Mouse (Mus musculus): ENCODE data around the gene Cnst. TPM values are rescaled to one million over a fixed set of nuclear protein-coding genes. Genes with fewer than 3 reads are reported as not detected.
A peak's percentile ranks its signal among the peaks of the same experiment; 100 is the strongest.

Cnst gene
- polyA plus RNA-seq, 1 experiment from 2014 or later = 33.4 TPM

GRCm38 (mm10) chr1:179668013-179668805 lies 122.0 kb downstream of the Cnst start, which contains the start of gene Sccpdh:
Sccpdh (plus strand) TSS chr1:179668210.
- Histone ChIP-seq H3K36me3 (peaks cover 18% of the 10 kb centered on the region), H3K4me1 (peaks cover 19% of the 10 kb centered on the region), H3K27me3 (no peaks in the 10 kb centered on the region), H3K9me3 (replicated peaks) (no peaks in the 10 kb centered on the region), H3K9ac (peak within 1 kb of the TSS; percentile 83), H3K4me2 (replicated peaks) (peak within 1 kb of the TSS; percentile 63), H3K4me3 (peak within 1 kb of the TSS; percentile 73), H3K27ac (peak within 1 kb of the TSS; percentile 85)
- peak; percentile 97 for ATAC-seq (ENCODE audit: low FRiP score)
- under 1% methylated on average over 75 of the region's 84 CpGs for WGBS

DNA sequence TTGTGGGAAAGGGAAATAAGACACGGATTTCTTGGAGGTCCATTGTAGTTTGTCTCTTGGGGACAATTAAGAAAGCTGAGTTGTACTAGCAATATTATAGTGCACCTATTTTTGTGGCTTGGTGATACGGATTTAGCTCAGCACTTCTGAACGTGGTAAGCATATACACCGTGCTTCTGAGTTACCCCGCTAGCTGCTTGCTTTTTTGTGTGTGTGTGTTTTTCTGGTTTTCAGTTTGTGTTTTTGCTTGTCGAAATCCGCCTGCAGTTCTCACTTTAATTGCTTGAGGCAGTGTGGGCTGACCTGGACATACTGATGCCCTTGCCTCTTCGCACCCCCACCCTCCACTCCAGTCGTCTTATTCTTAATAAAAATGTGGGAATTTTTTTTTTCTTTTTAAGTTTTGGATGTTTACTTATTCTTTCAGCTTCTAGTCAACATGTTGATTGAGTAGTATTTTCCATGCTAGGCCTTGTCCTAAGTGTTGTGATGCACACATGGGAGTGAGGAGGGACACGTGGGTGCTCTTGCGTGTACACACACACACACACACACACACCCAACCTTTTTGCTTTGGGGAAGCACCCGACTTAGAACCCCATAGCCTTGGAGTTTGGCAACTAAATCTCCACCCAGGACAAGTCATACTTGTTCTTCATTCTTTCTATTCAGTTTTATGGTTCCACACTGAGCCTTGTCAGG lies 122.8 kb downstream of the Cnst start:
- H3K9me3 ChIP-seq (replicated peaks) = no peaks in the 10 kb centered on the region

GRCm38 (mm10) chr1:179674355-179674754 lies 128.2 kb downstream of the Cnst start:
- H3K4me3 ChIP-seq = no peak overlapping the region
- H3K4me1 ChIP-seq = peaks cover 8% of the 10 kb centered on the region
- no peak for ATAC-seq (ENCODE audit: low FRiP score)
- no peak overlapping the region for H3K9ac ChIP-seq
- no peaks in the 10 kb centered on the region for H3K9me3 ChIP-seq (replicated peaks)
- no peak overlapping the region for H3K27ac ChIP-seq
- WGBS = 93% methylated on average over 3 of the region's 3 CpGs
- no peak overlapping the region for H3K4me2 ChIP-seq (replicated peaks)
- peaks cover 63% of the 10 kb centered on the region for H3K36me3 ChIP-seq
- no peaks in the 10 kb centered on the region for H3K27me3 ChIP-seq

More for the DNA sequence above, 122.8 kb downstream of the Cnst start:
- Histone ChIP-seq H3K36me3 (peaks cover 26% of the 10 kb centered on the region), H3K27ac (peak overlapping the region; percentile 85), H3K27me3 (no peaks in the 10 kb centered on the region), H3K4me3 (peak overlapping the region; percentile 73), H3K9ac (peak overlapping the region; percentile 83), H3K4me1 (peaks cover 19% of the 10 kb centered on the region), H3K4me2 (replicated peaks) (peak overlapping the region; percentile 63)
- WGBS = 21% methylated on average over 12 of the region's 12 CpGs
- no peak; the same call in 1 of the 2 replicates for ATAC-seq (ENCODE audit: low FRiP score)

DNA sequence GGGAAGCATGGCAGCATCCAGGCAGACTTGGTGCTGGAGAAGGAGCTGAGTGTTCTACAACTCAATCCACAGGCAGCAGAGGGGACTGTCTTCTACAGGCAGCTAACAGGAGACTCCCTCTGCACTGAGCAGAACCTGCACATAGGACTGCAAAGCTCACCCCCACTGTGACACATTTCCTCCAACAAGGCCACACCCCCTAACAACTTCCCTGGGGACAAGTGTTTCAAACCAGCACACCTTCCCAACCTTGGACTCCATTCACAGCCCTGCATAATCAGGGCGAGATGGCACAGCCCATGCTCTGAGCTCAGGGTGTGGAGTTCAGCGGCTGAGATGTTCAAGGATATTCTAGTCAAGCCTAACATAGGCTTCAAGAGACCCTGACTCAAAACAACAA lies 130.9 kb downstream of the Cnst start:
- Histone ChIP-seq H3K4me1 (no peaks in the 10 kb centered on the region), H3K36me3 (peaks cover 78% of the 10 kb centered on the region), H3K27ac (no peak overlapping the region), H3K9me3 (replicated peaks) (no peaks in the 10 kb centered on the region), H3K27me3 (no peaks in the 10 kb centered on the region), H3K4me2 (replicated peaks) (no peak overlapping the region), H3K9ac (no peak overlapping the region), H3K4me3 (no peak overlapping the region)
- 97% methylated on average over 2 of the region's 2 CpGs for WGBS
- ATAC-seq (ENCODE audit: low FRiP score) = no peak

Other genes starting within 250 kb of the Cnst start
- gene Smyd3, start 28.3 kb upstream of the Cnst start, polyA plus RNA-seq (2016; fragmentation: Nextera tagmentation; extraction: Ambion mirVana) = 19.4 and 20.8 TPM in 2 replicates
- gene Tfb2m, start 103 bp upstream of the Cnst start, polyA plus RNA-seq (2016; fragmentation: Nextera tagmentation; extraction: Ambion mirVana) = 30.0 and 34.8 TPM in 2 replicates
- gene Sccpdh, start 121.8 kb downstream of the Cnst start, polyA plus RNA-seq (2016; fragmentation: Nextera tagmentation; extraction: Ambion mirVana) = 112 and 116 TPM in 2 replicates
- gene Kif28, start 198.9 kb downstream of the Cnst start, polyA plus RNA-seq (2016; fragmentation: Nextera tagmentation; extraction: Ambion mirVana) = not detected in 2 replicates